Mouse (Mus musculus) forelimb bud, embryonic 11.5 days (tissue): Measurements from ENCODE around the gene Maml2.
A peak's percentile ranks its signal among the peaks of the same experiment; 100 is the strongest.
"Not testable (repeated sequence)": the region's sequence is repeated elsewhere in the genome, so short reads cannot be mapped to it uniquely, and the experiment has no call there.

Source experiments
- DNase-seq: peaks from one replicate; pipeline ENCODE4 v3.0.0-alpha.2; 2012; ENCODE audit warnings: low read depth, low spot score

The Maml2 gene

DNA sequence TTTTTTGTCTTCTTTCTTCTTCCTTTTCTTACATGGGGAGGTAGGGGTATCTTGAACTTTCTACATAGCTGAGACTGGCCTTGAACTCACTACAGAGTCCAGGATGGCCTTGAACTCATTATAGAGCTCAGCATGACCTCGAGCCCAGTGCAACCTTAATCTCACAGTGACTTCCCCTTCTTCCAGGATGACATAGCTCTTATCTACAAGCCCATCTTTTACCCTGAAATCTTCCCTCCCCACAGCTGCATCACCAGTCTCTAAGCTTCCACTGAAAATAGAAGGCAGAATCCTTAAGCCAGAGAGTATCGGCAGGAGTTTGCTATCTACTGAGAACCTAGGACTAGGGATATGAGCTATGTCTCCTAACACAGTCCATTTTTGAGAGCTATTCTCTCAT is 375.5 kb downstream of the Maml2 start:
- no peak for DNase-seq

DNA sequence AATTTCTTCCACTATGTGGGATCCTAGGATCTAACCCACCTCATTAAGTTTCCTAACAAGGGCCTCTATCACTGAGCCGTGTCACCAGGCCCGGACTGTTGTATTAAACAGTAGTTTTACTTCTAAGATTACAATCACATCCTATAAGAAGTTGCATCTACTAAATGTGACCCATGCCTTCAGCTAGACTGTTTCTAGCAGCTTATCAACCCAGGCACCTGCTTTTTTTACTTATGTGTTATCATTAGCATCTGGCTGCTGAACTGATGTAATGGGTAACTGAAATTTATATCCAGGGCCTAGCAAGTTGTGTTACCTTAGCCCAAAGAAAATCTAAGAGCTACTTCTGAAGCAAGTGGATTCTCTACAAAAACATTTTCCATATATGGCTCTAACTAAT is 380.3 kb downstream of the Maml2 start:
- no peak for DNase-seq

DNA sequence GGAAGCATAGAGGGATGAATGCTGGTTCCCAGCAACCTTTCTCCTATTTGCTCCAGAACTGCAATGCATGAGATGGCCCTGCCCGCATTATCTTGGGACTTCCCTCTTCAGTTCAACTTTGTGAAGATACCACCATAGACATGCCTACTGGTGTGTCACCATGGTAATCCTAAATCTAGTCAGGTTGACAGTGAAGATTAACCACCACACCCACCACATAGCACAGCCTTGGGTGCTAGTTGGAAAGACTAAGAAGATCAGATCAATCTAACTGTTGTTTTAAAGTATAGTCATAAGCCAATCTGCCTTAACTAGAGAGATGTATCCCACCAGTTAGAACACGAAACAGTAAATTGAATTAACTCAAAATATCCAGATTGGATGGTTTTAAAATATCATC is 381.9 kb downstream of the Maml2 start:
- no peak for DNase-seq

DNA sequence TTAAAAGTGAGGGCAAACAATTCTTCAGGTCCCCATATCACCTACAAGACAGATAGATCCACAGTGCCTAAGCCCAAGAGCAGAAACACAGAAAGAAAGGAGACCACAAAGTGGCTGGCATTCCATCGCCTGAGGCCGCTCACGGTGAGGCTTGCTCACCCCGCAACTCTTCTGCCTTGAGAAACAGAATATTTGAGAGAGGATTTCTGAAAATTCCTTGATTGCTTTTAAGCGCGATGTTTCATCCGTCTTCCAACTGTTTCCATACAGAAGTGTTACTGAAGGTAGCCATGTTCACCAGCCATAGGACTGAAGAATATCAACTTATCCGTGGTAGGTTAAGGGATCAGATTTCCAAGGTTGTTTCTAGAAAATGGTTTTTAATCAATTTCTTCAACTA is 383.4 kb downstream of the Maml2 start:
- DNase-seq: no peak

DNA sequence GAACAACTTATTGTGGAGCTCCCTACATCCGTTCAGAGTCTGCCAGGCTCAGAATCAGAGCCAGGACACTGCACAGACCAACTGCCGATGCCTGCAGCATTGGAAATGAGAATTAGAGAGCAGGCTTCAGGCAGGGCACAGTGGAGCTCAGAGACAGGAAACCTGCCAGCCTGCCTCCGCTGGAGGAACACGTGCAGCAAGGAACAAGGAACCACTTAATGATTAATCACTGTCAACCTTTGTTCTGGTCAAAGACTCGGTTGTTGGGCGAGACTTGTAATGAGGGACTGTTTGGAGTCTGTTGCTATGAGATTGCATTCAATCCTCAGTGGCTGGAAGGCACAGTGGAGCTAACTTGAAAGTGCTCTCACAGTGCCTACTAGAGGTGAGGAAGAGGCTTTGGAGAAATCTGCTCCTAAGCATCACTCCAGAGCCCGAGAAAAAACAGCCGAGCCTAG is 383.9 kb downstream of the Maml2 start:
- peak; percentile 79 for DNase-seq

DNA sequence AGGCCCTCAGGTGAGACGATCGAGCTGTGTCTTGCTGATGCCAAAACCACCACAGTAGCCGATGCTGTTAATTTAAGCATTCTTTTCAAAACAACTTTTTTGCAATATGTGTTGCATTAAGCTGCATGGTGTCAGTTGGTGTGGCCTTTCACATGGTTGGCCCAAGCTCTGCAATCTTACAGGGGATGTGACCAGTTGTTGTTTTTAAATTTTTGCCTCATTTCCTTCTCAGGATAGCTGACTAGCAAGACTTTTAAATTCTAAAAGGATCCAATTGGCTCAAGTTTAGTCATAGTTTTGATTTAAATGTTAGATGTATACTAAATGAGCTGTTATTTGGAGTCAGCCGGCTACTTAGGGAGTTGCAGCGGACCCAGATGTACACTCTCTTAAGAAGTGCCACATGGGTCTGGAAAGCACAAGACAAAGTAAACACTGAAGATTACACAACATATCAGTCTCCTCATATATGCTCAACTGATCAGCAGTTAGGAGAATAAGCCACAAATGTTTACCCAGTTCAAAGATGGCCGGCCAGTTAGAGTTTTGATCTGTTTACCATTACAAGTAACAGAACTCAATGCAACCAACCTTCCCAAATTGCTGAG is 386.7 kb downstream of the Maml2 start:
- DNase-seq: no peak

DNA sequence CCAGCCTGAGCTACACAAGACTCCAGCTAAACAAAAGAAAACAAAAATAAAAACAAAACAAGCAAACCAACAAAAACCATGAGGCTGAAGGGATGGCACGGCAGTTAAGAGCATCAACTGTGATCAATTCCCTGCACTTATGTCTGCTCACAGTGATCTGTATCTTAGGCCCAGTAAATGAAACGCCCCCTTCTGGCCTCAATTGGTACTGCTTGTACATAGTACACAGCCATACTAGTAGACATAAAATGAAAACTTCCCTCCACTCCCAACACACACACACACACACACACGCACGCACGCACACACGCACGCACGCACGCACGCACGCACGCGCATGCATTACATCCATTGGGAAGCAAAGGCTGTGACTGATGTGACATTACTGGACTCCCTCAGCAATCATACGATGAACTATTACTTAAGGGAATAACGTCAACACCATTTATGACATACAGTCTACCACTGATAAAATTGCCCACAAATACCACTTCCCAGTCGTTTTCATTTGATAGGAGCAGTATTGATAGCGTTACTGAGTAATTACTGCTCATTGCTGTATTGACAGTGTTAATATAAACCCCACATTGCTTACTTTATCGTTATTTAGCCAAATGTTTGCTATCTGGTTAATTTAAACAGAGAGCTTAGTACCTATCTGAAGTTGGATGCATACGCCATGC is 389.4 kb downstream of the Maml2 start:
- no peak for DNase-seq

DNA sequence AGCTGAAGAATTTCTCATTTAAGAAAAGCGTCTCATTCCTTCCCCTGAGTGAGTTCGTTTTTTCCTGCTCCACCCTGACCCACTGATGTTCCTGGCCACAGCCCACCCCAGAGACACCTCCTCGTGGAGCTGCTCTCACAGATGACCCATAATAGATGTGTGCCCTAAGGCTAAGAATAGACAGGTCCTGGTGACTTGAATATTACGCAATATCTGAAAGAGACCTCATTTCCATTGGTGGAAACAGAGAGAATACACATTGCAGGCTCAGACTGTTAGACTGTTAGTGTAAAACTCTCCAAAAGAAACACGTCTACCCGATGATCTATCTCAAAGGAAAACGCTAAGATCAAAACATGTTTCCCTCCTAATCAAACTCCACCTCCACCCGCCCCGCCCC is 391.2 kb downstream of the Maml2 start:
- DNase-seq: no peak

DNA sequence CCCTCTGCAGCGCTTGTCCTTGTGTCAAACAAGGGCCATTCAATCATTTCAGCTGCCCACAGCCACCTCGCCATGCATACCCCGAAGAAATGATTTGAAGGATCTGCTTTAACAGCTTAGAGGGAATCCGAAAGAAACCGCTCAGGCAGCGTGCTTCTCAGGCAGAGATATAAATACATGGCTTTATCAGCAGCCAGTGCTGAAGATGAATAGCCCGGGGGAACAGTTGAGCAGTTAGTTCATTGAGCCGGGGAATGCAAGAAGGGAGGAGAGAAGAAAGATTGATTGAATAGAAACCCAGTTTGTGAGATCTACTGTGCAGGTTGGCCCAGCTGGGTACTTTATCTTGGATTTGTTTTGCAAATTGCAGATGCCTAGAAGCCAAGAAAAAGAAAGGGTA is 392.6 kb downstream of the Maml2 start:
- DNase-seq: no peak

DNA sequence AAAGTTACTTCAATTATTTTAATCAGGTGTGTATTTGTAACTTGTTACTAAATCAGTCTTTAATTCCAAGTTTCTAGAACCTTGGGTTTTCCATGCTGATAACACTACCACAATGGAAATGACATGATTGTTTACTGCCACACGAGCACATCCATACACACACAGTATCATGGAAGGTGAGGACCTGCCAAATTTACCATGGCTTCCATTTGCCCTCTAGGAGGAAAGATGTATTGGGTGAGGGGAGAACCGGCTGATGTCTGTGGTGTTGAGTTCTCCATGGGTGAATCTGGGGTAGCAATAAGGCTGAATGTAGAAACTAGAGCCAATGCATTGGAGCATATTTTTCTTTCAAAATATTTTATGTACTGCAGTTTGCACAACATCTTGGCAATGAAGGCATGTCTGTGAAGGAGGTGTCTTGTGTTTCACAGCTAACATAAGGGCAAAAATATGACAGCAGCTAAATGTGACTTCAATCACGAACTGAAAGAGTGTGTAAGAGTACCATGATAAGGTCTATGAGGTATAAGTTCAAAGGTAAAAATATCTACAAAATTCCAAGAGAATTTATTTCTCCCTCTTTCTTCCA is 396.0 kb downstream of the Maml2 start:
- no peak for DNase-seq

DNA sequence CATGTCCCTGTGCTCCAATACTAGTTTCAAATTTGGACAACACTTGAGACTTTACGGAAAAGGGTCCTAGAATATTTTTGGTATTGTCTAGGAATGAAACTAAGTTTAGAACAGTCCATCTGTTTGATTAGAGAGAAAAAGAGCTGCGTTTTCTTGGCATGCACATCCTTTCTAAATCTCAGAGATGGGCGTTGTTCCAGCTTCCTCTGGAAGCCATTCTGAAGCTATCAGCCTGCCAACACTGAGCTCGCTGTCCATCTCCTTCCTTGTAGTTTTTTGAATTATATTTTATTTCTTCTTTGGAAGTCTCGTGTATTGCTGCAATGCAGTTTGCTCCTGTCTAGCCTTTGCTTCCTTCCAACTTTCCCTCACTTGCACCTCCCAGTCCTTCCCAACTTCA is 396.5 kb downstream of the Maml2 start:
- DNase-seq: no peak

DNA sequence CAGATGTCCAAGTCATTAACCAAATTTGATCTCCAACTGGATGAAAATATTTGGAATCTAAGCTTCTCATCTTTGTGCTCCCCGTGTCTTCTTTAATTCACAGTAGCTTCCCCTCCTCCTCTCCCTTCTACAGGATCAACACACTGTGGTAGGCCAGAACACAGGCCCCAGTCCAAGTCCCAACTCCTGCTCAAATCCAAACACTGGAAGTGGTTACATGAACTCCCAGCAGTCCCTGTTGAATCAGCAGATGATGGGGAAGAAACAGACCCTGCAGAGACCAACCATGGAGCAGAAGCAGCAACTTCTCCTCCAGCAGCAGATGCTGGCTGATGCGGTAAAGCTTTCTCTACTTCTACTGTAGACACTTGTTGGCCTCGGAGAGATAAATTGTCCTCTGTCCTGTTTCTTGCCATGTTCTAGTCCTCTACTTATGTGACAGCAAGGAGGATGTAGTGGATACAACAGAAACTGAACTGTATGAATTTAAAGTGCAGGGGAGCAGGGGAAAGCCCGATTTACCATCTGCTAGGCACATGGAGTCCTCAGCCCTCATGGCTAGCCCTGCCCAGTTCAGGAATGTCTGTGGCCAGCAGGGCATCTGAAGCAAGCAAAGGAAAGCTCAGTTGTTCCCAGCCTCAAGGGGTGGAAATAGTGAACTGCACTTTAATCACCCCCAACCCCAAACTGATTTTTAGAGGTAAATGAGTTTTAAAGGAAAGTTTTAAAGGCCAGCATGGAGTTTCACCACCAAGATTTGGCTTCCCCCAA is 399.5 kb downstream of the Maml2 start:
- DNase-seq: no peak

DNA sequence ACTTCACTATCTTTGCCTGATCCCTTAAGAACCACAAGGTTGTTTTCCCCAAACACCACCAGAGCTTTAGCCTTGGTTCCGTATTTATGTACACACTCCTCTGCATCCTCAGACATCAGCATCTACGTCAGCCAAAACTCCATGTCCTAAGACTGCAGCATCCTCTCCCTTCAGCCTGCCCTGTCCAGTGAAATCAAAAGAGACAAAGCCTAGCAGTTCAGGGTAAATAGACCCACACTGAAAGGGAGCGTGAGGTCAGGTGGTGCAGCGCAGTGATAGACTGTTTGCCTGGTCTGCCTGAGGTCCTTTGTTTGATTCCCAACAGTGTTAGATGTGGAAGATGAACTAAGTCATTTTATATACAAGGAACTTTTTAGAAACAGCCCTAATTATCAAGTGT is 400.1 kb downstream of the Maml2 start:
- DNase-seq: no peak

DNA sequence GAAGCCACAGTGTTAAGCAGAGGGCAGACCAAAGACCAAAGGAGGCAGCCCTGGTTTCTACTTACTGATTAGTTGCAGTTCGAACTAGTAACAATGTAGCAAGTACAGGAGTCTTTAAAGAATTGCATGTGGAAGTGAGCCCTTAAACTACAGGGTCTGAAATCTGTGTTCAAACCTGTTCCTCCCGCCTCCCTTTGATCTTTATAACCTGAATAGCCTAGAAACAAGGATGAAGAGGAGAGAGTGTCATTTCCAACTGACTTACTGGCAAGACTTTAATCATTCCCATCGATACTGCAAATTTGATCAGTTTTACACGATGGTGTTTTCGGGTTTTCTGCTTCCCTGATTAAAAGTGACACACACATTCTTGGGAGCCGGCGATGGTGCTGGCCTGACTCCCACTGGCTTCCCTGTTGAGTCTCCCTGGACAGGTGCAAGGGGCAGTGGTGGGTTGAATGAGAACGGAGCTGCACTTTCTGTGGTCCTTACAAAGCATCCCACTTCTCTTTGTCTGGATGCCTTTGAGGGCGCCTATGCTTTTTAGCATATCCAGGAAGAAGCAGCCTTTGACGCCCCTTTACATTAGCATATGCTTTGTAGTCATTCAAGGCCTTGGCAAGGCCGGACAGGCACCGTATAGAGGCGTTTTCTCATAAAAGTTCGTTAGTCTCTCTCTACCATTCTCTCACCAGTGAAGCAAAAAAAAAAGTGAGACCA is 401.5 kb downstream of the Maml2 start:
- DNase-seq: no peak

DNA sequence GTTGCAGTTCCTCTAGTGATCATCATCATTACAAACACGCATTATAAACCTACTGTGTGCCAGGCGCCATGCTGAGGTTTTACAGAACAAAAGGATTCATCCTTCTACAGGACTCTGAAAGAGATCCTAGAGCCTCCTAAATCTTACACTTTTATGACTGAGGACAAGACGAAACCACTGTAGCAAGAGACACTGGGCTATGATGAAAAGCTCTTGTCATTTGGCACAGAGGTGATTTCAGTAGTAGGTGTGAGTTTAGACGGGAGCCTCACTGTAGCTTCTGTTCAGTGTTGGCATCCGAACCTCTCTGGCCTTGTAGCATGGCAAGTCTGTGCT is 402.0 kb downstream of the Maml2 start:
- no peak for DNase-seq

DNA sequence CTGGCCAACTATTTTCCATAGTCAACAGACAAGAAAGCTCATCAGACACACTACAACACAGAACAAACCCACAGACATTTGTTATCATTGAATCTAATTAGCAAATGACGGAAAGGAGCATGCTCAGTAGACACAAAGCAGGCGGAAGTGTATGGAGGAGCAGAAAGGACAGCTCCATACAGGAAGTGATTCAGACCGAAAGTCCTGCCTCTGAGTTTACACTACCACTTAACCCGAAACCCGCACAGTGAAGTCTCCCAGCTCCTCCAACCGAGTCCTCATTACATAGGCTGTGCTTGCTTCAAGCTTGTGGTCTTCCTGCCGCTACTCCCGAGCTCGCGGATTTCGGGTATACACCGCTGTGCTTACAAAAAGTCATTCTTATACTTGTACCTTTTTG is 404.0 kb downstream of the Maml2 start:
- no peak for DNase-seq

DNA sequence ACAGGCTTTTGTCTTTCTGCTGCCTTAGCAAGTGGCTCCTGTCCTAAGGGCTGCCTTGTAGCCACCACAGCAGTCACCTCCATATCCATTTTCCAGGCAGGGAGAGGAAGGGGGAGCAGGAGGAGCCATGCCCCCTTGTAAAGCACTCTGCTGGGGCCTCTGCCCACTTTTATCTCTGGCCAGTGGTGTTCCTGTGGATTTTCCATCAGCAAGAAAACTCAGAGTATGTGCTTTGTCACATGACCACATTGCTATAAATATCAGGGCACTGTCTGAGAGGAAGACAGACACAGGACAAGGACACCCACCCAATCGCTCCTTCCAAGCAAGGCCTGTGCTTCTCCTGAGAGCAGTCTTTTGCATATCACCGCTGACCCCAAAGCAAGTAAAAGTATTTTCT is 405.3 kb downstream of the Maml2 start:
- DNase-seq: no peak

DNA sequence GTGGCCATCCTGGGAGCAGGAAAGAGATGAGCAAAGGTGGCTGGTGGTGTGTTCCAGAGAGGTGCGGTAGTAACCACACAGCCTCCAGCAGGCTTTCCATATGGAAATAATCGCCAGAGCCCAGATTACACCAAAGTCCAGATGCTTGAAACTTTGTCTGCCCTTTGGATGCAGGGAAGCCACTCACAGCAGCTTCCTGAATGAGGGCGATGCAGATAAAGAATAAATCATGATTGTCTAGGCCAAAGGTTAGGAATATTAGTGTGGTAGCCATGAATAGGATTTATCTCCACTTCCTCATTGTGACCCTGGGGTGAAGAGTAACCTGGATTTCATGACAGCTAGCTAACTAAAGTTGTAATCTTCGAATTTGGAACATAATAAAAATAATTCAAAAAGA is 407.2 kb downstream of the Maml2 start:
- DNase-seq: no peak

DNA sequence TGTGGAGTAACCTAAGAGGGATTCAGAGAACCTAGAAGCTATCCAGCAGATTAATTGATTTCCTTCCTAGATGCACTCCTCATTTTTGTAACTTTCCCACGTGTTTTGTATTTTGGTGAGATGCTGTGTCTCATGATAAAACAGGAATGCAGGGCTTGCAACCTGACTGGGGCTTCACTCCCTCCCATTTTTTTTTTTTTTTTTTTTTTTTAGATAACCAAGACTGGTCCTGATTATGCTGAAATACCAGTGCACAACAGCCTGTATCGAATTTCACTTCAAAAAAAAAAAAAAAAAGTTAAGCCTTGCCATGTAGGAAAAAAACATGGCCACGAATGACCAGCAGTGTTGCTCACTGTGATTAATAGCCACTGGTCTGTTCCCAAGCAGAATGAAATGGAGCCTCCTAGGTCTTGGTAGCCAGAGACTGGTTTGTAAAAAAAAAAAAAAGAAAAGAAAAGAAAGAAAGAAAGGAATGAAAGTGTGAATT is 409.4 kb downstream of the Maml2 start:
- no peak for DNase-seq

DNA sequence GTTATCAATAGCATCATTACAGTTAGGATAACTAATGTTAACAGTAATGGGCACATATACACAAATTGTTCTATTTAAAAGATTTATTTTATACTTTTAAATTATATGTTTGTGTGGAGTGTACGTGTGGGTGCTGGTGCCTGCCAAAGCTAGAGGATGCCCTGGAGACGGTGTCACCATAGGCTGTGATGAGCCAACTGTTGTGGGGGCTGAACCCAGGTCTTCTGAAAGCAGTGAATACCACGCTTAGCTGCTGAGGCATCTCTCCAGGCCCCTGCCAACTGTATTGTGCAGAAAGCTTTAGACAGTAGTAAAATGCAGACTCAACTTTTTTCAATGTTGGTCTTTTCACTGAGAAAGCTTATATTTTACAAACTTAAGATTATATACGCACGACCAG is 411.7 kb downstream of the Maml2 start:
- no peak for DNase-seq

DNA sequence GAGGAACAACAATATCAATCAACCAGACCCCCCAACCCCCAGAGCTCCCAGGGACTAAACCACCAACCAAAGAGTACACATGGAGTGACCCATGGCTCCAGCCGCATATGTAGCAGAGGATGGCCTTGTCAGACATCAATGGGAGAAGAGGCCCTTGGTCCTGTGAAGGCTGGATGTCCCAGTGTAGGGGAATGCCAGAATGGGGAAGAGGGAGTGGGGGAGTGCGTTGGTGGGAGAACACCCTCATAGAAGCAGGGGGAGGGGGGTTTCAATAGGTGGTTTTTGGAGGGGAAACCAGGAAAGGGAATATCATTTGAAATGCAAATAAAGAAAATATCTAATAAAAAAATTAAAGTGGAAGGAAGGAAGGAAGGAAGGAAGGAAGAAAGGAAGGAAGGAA is 418.1 kb downstream of the Maml2 start:
- DNase-seq: not testable (repeated sequence)
